Mouse (Mus musculus) neutrophil, adult 5-6 weeks (primary cell): ENCODE measurements around the gene Gdpd3. TPM values are rescaled to one million over a fixed set of nuclear protein-coding genes. Genes with fewer than 3 reads are reported as not detected.

Source experiments
- ATAC-seq: fragments of 151-379, 151-347 bp; 2 replicates; pipeline ENCODE4 v1.8.0; 2017; ENCODE audit warnings: mild to moderate bottlenecking, moderate TSS enrichment; ENCODE audit not compliant: insufficient number of reproducible peaks, poor library complexity, low FRiP score, severe bottlenecking; ENCODE audit errors: extremely low read depth
- total RNA-seq: library from RNA; stranded (forward); fragments of 200-1000 nt; gene quantifications from 2 replicates; pipeline ENCODE4 v1.2.3, GENCODE M21; 2017

The Gdpd3 gene
- total RNA-seq, 1 experiment from 2014 or later: 25.8 TPM

DNA sequence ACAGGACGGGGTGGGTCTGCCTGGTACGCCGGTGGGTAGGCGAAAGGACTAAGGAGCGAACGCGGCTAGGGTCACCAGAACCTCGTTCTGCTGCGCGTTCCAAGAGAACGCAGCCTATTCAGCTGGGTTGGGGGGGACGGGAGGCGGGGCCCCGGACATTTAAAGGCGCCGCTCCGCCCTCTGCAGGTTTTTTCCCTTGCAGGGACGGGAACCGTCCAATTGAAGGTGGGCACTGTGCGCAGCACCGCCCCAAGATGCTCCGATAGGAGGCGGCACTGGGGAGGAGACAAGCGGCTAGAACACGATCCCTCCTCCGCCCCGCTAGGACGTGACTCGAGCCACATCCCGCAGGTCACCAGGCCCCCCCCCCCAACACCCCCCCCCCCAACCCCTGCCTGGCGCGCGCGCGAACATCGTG is 32.9 kb downstream of the Gdpd3 start:
- peak; percentile 86 for ATAC-seq

DNA sequence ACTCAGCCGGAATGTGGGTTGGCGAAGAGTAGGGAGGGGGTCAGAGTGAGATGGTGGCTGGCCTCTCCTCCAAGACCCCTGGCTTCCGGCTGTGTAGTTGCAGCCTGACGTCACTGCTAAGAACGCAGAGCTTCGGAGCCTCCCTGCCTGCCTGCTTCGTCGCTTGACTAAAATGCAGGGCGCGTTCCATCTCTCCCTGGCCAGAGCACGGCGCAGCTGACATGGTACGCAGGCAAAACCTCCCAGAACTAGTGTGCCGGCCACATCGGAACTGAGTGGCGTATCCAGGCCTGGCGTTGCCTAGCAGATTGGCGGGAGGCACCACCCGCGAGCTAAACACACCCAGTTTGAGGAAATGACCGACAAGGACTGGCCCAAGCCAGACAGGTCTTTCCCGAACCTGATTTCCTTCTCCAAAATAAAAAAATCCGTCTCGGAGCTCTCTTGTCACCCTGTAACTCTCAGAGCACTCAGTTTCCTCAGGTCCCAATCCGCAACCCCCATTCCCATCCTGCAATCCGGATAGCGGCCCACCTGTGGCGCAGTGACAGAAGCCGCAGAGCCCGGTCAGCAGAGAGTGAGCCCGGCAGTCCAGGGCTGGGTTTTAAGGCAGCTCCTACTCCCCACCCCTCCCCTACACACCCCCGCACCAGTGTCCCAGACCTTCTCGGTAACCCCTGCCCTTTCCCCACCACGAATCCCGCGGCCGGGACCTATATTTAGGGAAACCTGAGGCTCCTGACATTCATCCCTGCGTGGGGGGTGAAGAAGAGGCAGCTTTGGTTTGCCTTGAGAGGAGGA is 33.5 kb downstream of the Gdpd3 start:
- peak; percentile 61 for ATAC-seq

DNA sequence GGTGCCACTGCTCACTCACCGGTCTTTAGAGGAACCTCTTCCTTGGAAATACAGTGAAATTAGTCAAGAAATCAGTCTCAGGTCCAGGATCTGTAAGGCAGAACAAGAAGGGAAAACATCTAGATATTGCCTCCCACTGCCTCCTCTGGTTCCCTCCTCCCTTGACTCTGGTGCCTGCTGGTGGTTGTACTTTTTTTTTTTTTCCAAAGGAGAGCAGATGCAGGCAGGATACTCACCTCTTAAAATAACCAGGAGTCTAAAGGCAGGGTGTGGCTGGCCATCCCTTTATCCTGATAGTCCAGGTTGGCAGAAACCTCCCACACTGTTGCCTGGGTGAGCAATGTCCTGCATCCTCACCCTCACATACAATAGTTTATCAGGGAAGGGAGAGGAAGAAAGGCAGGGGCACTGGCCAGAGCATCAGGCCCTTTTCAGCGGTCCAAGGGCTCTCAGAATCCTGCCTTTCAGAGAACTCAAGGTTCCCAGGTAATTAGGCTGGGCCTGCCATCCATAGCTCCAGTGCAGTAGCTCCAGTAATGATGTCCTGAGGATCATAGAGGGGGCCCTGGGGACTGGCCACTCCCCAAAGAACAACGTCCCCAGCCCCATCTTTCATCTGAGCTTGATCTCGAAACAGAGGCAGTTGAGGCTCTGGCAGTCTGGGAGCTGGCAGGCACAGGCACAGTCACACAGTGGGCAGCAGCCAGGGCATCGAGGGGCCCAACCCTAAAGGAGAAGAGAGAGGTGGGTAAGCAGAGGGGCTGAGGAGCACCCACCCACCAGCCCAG is 34.3 kb downstream of the Gdpd3 start:
- no peak for ATAC-seq

DNA sequence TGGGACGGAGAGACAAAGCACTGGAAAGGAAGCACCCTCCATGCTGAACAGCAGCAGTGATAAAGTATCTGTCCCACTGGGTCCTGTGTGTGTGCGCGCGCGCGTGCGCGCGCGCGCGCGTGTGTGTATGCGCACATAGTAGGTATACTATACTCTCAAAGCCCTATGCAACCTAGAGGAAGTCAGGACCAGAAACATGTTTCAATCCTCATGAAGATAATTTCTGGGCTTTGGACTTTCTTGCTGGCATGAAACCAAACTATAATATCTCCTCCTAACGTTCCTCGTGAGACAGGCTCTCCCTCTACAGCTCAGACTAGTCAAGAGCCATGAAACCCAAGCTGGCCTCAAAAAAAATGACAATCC is 34.9 kb downstream of the Gdpd3 start:
- ATAC-seq: no peak

DNA sequence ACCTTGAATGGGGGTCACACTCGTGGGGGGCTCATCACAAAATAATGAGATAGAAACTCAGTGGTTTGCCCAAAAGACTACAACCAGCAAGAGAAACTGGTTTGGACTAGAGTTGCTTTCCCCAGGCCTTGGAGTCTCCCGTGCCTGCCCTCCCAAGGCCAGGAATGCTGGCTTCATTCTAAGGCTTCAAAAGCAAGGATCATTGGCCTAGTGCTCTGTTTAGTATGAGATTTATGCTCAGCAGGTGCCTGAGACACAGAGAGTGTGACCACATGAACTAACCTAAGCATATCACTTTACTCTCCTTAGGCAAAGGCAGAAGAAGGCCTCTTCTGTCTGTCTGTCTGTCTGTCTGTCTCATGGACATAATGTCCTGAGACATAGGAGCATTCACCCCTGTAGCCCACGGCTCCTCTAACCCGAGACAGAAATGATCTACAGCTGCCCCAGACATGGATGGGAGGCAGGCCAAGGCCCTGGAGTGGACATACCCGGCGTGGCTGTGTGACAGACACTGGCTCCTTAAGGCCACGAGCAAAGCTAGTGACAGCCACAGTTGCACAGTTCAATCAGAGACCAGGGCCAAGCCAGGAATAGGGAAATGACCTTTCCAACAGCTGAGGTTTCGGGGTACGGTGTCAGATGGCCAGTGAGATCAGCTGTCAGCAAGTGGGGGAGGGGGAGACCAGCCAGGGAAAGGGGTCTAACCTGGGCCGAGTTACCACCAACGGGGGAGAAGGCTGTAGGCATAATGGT is 36.2 kb downstream of the Gdpd3 start:
- ATAC-seq: no peak

DNA sequence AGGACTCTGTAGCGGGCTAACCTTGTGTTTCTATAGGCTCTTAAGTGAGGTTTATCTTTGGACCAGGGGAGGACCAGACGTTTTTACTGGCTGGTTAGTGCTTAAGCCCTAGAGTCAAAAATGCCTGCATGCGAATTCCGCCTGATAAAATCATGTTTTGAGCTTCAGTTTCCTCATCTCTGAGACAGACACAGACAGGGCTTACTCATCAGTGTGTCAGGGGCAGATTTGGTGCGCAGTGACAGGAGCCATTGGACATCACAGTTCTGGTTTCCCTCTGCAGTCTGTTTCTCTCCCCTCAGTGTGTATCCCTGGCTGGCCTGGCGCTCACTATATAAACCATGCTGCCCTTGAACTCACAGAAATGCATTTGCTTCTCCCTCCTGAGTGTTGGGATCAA is 37.0 kb downstream of the Gdpd3 start:
- ATAC-seq: no peak

DNA sequence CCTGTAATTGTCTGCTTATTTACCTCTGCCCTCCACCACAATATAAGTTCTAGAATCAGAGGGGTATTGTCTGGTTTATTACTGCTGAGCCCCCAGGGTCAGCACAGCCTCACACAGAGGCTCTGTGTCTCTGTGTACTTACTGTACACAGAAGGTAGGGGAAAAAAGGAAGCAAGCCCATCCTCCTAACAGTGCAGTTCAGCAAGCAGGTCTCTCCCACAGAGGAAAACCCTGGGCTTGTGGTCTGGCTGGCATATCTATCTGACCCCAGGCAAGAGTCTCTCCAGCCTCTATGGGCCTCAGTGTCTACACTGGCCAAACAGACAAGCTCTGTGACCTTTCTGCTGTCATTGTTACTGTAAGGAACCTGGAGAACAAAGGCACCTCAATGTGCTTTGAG is 37.6 kb downstream of the Gdpd3 start:
- ATAC-seq: no peak

DNA sequence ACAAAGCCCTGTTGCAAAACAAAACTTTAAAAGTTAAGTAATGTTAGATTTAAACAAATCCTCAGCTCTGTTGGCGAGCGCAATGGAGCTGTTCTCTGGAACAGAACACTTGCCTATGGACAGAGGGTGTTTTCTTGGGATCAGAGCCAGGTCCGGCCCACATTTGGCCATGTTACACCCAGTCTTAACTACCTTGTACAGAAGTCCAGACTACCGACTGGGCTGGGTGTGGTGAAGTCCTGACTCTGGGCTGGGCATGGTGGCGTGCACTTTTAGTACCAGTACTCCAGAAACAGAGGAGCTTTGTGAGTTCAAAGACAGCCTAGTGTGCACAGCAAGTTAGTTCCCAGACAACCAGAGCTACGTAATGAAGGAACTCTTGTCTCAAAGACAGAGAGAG is 40.8 kb downstream of the Gdpd3 start:
- no peak for ATAC-seq

DNA sequence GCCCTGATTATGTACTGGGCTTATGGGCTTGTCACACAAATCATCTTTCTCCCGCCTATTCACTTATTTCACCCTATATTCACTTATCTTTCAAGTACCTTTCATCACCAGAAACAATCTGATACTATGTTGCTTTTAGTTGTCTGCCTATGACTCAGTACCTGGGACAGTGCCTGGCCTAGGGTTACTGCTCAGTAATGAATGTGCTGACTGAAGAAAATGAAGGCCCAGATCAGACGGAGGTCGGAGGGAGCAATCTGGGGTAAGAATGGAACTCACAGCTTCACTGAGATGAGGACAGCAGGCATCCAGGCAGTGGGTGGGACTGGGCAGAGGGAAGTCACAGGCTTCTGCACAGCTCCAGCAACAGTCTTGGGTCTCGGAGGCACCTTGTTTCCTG is 41.3 kb downstream of the Gdpd3 start:
- ATAC-seq: no peak

DNA sequence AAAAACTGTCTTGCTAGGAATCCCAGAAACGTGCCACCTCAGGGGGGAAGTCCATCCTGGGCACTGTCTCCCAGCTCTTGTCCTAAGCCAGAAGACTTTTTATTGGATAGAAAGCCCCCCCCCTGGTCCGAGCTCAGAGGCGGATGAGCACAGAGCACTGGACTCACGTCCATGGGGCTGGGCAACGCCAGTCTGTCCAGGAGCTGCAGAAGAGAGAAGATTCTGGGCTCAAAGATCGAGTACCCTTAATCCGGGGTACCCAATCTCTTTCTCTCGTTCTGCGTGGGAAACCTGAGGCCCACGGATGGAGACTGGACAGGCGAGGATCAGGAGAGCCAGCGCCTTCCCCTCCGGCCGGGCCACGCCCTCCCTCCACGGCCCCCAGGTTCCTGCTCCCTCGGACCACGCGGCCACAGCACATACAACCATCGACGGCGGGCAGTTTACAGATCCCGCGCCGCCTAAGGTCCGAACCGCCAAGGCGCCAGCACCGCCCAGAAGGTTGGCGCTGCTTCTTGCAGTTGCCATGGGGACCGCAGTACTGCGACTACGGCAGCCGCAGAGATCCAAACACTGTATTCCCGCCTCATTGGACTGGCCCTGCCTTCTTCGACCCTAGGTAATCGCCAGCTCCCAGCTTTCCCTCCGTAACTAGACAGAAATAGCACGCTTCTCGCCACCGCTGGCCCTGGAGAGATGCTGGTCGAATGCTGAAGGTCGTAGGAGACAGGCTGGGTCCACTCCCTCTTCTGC is 42.7 kb downstream of the Gdpd3 start:
- peak; percentile 43; the same call in 1 of the 2 replicates for ATAC-seq

DNA sequence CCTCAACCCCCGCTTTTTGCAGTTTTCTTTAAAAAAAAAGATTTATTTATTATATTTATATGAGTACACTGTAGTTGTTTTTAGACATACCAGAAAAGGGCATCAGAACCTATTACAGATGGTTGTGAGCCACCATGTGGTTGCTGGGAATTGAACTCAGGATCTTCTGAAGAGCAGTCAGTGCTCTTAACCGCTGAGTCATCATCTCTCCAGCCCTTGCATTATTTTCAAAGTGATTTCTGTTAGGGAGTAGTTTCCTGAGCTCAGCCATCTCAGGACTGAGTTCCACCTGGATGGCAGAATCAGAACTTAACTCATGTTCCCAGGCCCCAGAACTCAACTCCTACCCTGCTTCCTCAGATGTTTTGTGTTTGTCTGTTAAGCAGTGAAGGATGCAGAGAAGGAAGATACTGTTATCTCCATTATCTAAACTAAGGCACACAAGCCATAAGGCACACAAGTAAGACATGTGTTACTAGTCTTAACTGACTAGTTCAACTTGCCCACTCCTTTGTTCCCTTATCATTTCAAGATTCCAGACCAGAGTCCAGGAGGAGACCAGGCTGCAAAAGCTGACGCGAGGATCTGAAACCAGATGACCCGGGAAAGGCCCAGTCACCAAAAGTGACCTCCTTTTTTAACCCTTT is 43.7 kb downstream of the Gdpd3 start:
- ATAC-seq: no peak

DNA sequence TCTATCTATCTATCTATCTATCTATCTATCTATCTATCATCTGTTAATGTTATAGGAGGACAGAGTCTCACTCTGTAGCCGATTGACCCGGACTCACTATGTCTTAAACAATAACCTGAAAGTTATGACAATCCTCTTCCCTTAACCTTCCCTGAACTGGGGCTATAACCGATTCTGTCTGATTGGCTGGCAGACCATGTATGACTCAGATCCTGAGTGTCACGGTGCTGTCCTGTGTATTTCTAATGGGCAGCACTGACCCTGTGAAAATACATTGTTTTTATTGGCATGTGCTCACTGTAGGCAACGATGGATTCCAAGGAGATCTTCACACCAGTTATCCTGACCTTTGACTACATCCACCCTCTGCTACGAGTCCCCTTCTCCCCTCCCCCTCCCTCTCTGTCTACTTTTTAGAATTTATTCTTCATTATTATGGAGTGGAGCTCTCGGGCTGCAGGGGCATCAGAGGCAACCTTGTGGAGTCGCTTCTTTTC is 49.6 kb downstream of the Gdpd3 start:
- ATAC-seq: no peak

DNA sequence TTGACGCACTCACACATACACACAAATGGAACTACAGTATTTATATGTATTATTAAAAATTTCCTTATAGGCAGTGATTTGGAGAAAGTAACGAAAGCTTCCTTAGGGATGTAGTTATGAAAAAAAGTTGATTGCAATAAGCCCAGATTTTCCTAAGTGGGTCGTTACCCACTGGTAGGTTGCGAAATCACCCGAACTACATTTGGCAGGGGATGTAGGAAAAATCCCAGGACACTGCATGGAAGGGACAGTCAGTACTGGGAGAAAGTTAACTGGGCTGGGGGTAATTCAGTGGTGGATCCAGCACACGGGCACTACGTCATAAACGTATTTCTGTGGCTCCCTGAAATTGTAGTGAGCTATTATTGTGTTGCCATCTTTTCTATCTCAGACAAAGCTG is 50.4 kb downstream of the Gdpd3 start:
- ATAC-seq: no peak

DNA sequence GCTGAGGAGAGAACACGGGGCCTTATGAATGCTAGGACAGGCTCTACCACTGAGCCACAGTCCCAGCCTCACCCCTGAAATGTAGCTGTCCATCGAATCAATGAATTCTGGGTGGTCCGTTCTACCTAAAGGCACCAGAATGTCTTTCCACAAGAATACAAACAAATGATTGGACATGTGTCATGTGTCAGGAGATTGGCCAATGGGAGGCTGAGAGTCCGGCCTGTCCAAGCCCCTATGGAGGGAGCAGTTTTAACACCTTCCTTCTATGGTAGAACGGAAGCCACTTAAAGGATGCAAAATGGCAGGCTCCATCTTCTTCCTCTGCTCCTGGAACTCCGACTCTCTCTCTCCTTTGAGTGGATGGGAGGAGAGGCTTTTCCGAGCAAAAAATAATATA is 51.5 kb downstream of the Gdpd3 start:
- ATAC-seq: no peak

DNA sequence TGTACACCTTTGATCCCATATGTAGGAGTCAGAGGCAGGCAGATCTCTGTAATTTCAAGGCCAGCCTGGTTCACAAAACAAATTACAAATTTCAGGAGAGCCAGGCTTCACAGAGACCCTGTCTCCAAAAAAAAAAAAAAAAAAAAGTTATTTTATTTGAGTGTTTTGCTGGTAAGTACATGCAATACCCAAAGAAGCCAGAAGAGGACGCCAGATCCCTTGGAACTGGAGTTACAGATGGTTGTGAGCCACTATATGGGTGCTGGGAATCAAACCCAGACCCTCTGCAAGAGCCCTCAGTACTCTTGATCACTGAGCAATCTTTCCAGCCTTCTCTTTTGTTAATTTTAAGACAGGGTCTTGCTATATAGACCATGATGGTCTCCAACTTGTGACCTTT is 52.7 kb downstream of the Gdpd3 start:
- ATAC-seq: no peak

DNA sequence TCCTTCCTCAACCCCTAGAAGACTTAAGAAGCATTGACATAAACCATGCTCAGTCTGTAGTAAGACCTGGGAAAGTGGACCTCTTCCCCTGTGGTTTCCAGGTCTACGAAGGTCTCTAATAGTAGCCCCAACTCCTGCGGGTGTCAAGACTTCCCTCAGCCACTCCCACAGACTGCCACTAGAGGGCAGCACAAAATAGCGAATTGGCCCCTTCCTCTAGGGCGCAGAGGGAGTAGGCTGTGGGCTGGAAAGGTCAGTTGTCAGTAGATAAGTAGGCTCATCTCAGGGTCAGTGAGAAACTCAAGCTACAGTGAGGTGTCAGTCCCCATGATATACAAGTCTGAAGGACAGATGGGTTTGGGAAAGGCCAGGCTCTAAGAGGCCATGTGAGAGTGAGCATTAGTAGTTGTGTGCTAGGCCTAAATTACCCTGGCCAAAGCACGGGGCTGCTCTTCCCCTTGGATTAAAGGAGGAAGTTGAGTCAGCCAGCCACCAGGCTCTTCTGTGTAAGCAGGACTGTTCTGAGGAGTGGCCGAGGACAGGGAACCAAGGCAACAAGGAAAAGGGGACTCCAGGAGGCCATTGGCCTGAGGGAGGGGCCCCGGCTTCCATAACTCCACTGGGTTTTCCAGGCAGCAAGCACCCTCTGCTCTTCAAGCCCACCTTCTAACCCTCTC is 55.8 kb downstream of the Gdpd3 start:
- peak; percentile 75 for ATAC-seq

DNA sequence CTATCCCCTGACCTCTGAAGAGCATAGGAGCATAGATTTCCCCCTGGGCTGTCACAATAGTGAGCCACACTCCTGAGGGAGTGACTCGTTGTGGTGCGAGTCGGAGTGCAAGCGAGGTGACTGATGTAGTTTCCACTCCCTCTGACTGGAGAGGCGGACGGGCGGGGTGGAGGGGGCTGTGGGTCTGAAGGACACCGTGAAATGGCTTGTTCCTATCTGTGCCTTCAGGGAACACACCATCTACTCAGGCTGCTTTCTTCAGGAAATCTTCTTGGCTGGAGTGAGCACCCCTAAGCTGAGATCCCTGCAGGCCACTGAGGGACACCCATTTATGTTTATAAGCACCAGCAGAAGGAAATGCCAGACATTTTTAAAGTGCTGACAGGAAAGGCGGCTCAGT is 56.6 kb downstream of the Gdpd3 start:
- no peak for ATAC-seq

DNA sequence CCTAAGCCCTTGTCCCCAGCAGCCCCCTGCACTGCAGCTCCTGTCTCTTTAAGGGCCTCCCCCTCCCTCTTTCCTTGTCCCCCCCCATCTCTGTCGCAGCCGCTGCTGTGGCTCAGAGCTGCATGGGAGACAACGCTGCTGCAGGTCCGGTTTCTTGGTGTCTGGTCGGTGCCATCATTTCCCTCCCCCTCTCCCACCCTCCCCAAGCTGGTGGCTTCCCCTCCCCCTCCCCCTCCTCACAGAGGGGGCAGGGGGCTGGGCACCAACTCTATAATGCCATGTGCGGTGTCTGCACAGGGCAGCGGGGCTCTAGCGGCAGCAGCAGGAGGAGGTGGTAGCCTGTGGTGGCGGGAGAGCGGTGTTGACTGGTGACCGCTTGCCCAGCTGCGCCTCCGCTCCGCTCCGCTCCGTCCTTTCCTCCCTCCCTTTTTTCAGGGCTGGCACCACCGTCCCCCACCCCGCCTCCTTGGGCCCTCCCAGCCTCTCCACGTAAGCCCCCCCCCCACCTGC is 57.1 kb downstream of the Gdpd3 start:
- no peak for ATAC-seq
